Mouse (Mus musculus) testis, adult 2 months (tissue): ENCODE measurements around the gene Cpped1. TPM values are rescaled to one million over a fixed set of nuclear protein-coding genes. Genes with fewer than 3 reads are reported as not detected.

Experiments used
- H3K27ac ChIP-seq: fragments of 200-500 bp; 2 replicates; pipeline ENCODE4 v1.5.1; 2012; ENCODE audit warnings: low read depth, low read length; ENCODE audit not compliant: control insufficient read depth, insufficient read depth
- H3K27me3 ChIP-seq: fragments of 200-500 bp; 2 replicates; pipeline ENCODE4 v1.6.1; 2012; ENCODE audit warnings: mild to moderate bottlenecking, low read length, moderate library complexity; ENCODE audit not compliant: control insufficient read depth, insufficient read depth
- H3K36me3 ChIP-seq: fragments of 200-500 bp; 2 replicates; pipeline ENCODE4 v1.6.1; 2012; ENCODE audit warnings: mild to moderate bottlenecking, low read length; ENCODE audit not compliant: control insufficient read depth, insufficient read depth
- H3K4me1 ChIP-seq: fragments of 200-500 bp; 2 replicates; pipeline ENCODE4 v1.6.1; 2012; ENCODE audit warnings: low read length; ENCODE audit not compliant: control insufficient read depth, insufficient read depth
- H3K4me3 ChIP-seq: fragments of 200-500 bp; 2 replicates; pipeline ENCODE4 v1.5.1; 2012; ENCODE audit warnings: low read depth, mild to moderate bottlenecking, low read length, moderate library complexity, mixed read lengths; ENCODE audit not compliant: control insufficient read depth
- CTCF ChIP-seq: fragments of 200-500 bp; IDR thresholded peaks from 2 replicates; pipeline ENCODE4 v1.5.1; 2012; ENCODE audit warnings: low read depth, mild to moderate bottlenecking, inconsistent platforms, low read length, moderate library complexity; ENCODE audit not compliant: control insufficient read depth, insufficient read depth, insufficient replicate concordance
- POLR2A ChIP-seq: fragments of 200-500 bp; IDR thresholded peaks from 2 replicates; pipeline ENCODE4 v1.6.1; 2012; ENCODE audit warnings: low read depth, mild to moderate bottlenecking, inconsistent platforms, low read length, moderate library complexity; ENCODE audit not compliant: control insufficient read depth
- polyA plus RNA-seq: library from polyadenylated mRNA; depleted of rRNA; stranded (reverse); fragments of >200 nt; gene quantifications from 2 replicates; pipeline ENCODE4 v1.2.3, GENCODE M21; 2012

Cpped1 gene
- polyA plus RNA-seq, 1 experiment: 5.7 TPM

DNA sequence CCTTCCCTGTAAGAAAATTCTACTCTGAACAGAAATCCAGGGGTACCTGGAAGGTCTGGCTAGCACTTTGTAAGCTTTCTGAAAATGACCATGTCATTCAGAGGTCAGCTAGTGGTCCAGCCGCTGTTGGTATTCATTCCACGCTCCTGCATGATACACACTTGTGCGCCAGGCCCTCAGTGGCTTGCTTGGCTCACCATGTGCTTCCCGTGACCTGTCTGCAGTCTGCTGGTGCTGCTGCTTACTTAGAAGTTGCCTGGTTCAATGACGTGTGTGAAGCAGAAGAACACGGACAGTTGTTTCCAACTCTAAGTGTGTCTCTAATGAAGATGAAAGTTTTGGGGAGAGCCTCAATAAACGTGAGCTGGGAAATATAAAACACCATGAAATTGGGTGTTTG, 7.2 kb downstream of the Cpped1 start:
- Histone ChIP-seq H3K4me3 (peak overlapping the region; percentile 11; the same call in 1 of the 2 replicates), H3K36me3 (no peaks in the 10 kb centered on the region), H3K4me1 (no peaks in the 10 kb centered on the region), H3K27ac (no peak overlapping the region), H3K27me3 (no peaks in the 10 kb centered on the region)
- no peak for TF ChIP-seq POLR2A
- TF ChIP-seq CTCF: no peak

DNA sequence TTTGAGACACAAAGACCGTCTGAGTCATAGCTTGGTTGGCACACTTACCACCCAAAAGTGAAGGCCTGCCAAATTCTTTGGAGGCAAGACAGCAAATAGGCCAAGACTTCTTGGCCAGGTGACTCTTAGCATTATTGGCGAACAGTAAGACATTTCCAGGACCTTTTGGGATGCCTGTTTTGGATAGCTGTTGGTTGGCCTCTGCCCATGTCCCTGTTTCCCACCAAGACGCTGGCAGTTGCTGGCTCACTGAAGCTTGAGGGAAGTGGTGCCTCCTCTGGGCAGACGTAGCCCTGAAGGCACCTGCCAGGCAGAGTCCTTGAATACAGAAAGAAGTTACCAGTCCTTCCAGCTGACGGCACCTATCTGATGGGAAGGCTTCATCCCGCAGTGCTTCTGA, 8.9 kb downstream of the Cpped1 start:
- no peak overlapping the region for H3K4me3 ChIP-seq
- no peaks in the 10 kb centered on the region for H3K4me1 ChIP-seq
- TF ChIP-seq CTCF (no peak), POLR2A (no peak)
- no peak overlapping the region for H3K27ac ChIP-seq
- H3K36me3 ChIP-seq: no peaks in the 10 kb centered on the region
- H3K27me3 ChIP-seq: no peaks in the 10 kb centered on the region

DNA sequence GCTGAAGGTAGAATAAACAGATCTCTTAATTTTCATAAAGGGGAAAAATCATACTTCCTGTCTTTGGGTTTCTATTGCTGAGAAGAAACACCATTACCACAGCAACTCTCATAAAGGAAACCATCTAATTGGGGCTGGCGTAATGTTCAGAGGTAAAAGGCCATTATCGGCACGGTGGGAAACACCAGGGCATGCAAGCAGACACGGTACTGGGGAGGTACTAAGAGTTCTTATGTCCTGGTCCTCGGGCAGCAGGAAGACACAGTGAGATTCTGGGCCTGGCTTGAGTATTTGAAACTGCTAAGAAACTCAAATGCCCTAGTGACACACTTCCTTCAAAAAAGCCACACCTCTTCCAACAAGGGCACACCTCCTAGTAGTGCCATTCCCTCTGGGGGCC, 12.8 kb downstream of the Cpped1 start:
- Histone ChIP-seq H3K36me3 (no peaks in the 10 kb centered on the region), H3K27ac (no peak overlapping the region), H3K27me3 (no peaks in the 10 kb centered on the region), H3K4me1 (no peaks in the 10 kb centered on the region), H3K4me3 (no peak overlapping the region)
- TF ChIP-seq POLR2A (no peak), CTCF (no peak)

DNA sequence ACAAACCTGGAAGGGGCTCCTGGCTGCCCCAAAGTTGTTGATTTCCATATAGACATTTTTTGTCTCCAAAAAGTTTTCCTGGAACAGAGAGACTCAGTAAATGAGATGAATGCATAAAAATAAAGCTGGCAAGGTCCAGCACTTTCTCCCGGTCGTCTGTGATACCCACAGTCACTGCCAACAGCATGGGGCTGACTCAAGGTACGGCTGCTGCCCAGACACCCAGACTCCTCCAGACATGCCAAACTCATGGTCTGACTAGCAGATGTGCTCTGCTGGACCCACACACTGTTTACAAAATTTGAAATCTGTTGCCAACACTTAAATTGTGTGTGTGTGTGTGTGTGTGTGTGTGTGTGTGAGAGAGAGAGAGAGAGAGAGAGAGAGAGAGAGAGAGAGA, 14.4 kb downstream of the Cpped1 start:
- H3K27ac ChIP-seq: no peak overlapping the region
- no peak for TF ChIP-seq CTCF
- no peak for TF ChIP-seq POLR2A
- H3K36me3 ChIP-seq: no peaks in the 10 kb centered on the region
- no peaks in the 10 kb centered on the region for H3K4me1 ChIP-seq
- H3K4me3 ChIP-seq: no peak overlapping the region
- H3K27me3 ChIP-seq: no peaks in the 10 kb centered on the region

DNA sequence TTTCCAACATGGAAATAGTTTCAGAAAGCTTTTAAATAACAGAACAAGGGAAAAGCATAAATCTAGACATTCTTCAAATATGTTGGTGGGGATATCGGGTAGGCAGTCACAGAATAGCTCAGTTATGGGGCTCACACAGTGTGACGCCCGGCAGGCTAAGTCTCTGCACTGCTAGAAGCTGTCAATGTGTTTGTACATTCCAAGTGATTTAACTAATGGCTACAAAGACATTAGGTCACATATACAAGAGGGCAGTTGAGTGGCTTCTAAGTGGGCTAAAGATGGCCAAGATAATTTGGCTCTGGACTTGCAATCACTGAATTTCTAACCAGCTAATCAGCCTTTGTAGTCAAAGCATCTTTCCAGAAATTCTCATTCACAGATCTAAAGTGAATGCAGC, 19.1 kb downstream of the Cpped1 start:
- no peak overlapping the region for H3K27ac ChIP-seq
- TF ChIP-seq POLR2A (no peak), CTCF (no peak)
- no peaks in the 10 kb centered on the region for H3K27me3 ChIP-seq

DNA sequence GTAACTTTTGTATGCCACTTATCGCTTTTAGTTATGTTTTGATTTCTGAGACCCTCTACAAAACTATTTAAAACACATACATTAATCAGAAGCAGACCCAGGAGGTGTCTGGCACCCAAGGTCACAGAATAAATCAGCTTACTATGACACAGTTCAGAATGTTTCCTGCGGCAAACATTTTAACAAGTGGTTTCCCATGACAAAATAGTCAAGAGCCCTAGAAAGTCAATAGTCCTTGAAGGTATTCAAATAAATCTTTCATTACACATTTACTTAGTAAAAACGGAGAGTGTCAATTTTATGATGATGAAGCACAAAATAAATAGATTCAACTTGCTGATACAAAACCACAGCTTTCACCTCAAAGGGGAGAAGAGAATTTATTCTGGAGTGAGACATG, 19.5 kb downstream of the Cpped1 start:
- no peaks in the 10 kb centered on the region for H3K36me3 ChIP-seq
- TF ChIP-seq CTCF: no peak
- no peak for TF ChIP-seq POLR2A
- no peak overlapping the region for H3K4me3 ChIP-seq
- no peaks in the 10 kb centered on the region for H3K27me3 ChIP-seq
- H3K27ac ChIP-seq: no peak overlapping the region
- H3K4me1 ChIP-seq: no peaks in the 10 kb centered on the region

More for the DNA sequence above, 19.1 kb downstream of the Cpped1 start:
- no peaks in the 10 kb centered on the region for H3K4me1 ChIP-seq
- no peaks in the 10 kb centered on the region for H3K36me3 ChIP-seq
- H3K4me3 ChIP-seq: no peak overlapping the region

DNA sequence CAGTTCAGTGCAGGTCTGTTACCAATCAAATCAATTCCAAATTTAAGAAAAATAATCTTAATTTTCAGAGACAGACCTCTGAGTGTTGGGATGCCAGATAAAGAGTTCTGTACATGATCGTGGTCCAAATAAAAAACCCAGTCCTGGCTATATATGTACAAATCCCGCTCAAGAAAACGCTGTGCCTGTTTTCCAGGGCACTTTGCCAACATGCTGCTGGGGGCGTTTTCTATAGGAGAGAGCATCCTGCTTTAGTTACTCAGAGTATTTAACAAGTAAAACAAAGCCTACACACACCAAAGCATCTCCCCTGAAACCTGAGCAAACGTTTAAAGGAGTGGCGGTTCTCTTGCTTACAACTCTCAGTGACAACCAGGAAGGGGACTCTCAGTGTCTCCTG, 27.4 kb downstream of the Cpped1 start:
- Histone ChIP-seq H3K36me3 (no peaks in the 10 kb centered on the region), H3K27me3 (no peaks in the 10 kb centered on the region), H3K27ac (no peak overlapping the region), H3K4me1 (no peaks in the 10 kb centered on the region), H3K4me3 (no peak overlapping the region)
- TF ChIP-seq POLR2A: no peak

DNA sequence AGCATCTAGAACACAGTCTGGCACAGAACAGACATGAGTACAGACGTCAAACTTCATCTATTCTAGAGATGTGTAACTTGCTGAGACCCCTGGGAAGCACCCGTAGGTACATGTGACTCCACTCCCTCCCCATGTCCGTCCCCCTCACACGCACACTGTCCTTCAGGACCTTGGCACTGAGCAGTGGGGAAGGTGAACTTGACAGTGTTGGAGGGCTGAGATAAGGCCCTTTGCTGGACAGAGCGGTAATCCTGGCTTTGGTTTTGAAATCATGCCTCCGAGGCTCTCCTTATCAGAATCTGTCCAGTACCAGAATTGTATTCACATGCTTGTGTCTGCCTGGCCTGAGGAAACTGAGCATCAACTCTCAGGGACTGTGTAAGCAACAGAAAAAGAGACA, 28.8 kb downstream of the Cpped1 start:
- Histone ChIP-seq H3K4me1 (peaks cover 2% of the 10 kb centered on the region; the same call in 1 of the 2 replicates), H3K27ac (no peak overlapping the region)
- TF ChIP-seq POLR2A (no peak), CTCF (no peak)

More for the DNA sequence above, 28.8 kb downstream of the Cpped1 start:
- H3K27me3 ChIP-seq: no peaks in the 10 kb centered on the region
- no peaks in the 10 kb centered on the region for H3K36me3 ChIP-seq
- H3K4me3 ChIP-seq: no peak overlapping the region
